Mouse (Mus musculus) monocyte, adult 2 months (primary cell): ENCODE data around the gene Hrh3.

Experiments used
- DNase-seq, 2 experiments: peaks; one replicate each; pipeline ENCODE4 v3.0.0; 2022; ENCODE audit warnings: low spot score in 2 of 2, low read depth in 1 of 2

Gene Hrh3

GRCm38 (mm10) chr2:180107081-180107480, 2.8 kb upstream of the Hrh3 start:
- no peak for DNase-seq

- no peak for DNase-seq
Observed at GRCm38 (mm10) chr2:180105441-180106190, 1.3 kb upstream of the Hrh3 start.

GRCm38 (mm10) chr2:180104659-180105377, 530 bp upstream of the Hrh3 start:
- DNase-seq = no peak

GRCm38 (mm10) chr2:180103151-180103977, 924 bp downstream of the Hrh3 start:
- DNase-seq = no peak

DNA sequence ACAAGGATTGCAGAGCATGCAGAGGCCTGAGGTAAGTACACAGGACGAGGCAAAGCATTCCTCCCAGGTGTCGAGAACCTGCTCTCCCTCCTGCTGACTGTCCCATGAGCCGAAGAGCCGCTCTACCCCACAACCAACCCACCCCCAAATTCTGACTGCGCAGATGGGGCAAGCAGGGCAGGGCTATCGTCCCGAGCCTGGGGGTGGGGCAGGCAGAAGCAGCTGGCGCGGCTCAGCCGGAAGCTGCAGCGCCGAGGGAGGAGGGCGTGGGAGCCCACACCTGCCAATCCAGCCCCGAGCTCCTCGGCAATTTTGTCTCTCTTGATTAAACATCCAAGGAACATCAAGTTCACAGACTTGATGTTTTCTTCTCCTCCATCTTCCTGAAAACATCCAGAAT, 4.8 kb downstream of the Hrh3 start:
- no peak for DNase-seq

- no peak for DNase-seq
Observed at GRCm38 (mm10) chr2:180098167-180098566, 6.1 kb downstream of the Hrh3 start.

- no peak for DNase-seq
Observed at GRCm38 (mm10) chr2:180097585-180097984, 6.7 kb downstream of the Hrh3 start.

- no peak for DNase-seq
Observed at GRCm38 (mm10) chr2:180095711-180096110, 8.6 kb downstream of the Hrh3 start.

DNA sequence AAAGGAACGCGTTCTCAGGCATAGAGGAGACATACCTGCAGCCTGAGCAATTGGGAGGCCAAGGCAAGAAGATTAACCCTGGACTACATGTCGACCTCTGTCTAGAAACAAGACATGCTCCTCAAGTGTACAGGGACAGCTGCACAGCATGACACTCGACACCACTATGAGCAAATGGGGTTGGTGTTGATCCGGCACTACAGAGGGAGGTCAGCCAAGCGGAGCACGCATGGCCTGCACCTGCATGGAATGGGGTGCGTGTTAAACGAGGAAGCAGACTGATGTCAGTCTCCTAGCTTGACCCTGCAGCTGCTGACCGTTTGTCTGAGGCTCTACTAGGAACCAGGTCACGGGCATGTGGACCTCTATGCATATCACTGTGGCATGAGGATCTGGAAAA, 14.0 kb downstream of the Hrh3 start:
- no peak for DNase-seq

DNA sequence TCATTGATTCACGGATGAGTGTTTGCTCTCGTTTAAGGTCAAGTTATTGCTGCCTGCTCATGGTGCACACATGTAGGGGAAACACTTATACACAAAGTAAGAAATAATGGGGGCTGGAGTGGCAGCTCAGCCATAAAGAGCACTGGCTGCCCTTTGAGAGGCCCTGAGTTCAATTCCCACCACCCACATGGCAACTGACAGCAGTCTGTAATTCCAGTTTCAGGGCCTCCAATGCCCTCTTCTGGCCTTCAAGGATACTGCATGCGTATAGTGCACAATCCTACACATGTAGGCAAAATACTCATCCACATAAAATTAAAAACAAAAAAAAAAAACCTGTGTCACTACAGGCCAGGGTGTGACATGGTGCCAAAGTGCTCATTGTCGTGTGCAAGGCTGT, 16.8 kb downstream of the Hrh3 start:
- DNase-seq = no peak

DNA sequence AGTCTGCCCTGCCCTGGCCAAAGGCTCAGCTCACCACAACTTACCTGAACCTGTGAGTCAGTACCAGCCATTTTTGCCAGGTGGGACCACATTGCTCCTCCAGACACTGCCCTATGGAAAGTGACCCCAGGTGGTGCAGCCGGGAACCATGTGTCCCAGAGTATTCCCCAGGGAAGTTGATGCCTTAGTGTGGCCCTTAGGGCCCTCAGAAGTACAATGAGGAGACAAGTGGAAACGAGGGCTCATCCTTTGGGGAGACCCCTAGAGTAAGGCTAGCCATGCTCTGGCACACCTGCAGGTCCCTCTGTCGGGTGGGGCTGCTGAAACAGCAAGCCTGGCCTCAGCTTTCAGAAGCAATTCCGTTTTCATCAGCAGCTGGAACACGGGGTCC, 17.7 kb downstream of the Hrh3 start:
- no peak for DNase-seq

DNA sequence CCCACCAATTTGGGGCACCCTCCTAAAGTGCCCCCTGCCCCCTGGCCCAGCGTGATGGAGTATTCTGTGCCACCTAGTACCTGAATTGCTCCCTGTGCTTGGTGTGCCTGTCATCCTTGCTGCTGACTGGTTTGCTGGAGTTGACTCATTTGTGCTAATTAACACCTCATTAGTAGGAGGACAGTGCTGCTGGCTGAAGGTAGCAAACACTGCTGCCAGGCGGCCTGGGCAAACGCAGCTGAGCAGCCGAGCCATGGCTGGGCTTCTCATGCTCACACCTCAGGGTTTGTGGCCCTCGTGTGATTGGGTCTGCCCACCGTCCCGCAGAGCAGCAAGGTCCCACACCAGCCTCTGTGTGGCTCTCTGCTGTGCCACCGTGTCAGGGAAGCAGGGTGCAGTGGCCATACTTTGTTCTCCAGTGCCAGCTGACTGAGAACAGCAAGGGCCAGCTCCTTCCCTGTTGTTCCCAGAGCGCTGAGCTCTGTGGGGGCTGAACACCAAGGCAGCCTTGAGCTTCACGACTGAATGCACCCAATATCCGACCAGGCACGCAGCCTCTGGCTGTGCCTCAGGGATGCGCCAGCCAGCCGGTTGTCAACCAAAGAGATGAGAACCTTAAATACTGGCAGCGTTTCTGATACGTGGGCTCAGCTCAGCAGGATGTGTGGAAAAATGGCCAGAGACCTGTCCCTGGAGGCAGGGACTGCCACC, 18.2 kb downstream of the Hrh3 start:
- no peak for DNase-seq

DNA sequence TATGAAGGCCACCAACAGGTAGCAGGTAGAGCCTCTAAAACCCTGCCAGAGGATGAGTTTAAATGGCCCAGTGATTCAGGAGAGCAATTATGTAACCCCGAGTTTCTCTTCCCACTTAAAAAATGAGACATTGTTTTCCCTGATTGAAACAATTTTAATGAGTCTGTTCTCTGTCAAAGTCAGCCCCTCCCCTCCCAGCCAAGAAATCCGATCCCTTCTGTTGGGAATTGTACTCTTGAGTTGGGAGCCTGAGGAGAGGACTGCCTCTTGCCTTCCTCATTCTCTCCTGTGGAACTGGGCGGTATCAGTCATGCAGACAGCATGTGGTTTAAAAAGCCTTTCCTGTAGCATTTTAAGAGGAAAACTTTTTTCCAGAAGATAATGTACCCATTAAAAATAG, 19.7 kb downstream of the Hrh3 start:
- no peak for DNase-seq

DNA sequence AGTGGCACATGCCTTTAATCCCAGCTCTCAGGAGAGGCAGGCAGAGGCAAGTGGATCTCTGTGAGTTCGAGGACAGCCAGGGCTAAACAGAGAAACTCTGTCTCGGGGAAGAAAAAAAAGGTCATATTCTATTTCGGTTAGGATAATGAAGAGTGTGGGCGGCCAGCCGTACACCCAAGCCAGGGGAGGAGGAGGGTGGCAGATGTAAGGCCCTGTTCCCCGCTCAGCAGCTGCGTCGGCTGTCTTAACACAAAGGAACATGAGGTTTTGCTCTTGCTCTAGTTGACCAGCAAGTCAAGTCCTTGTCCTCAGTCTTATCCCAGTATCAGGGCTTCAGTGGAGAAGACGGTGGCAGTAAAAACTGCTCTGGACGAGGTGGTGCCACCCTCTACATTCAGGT, 21.2 kb downstream of the Hrh3 start:
- no peak for DNase-seq

- no peak for DNase-seq
Observed at GRCm38 (mm10) chr2:180080680-180081079, 23.6 kb downstream of the Hrh3 start.

GRCm38 (mm10) chr2:180077622-180078021, 26.7 kb downstream of the Hrh3 start:
- no peak for DNase-seq

DNA sequence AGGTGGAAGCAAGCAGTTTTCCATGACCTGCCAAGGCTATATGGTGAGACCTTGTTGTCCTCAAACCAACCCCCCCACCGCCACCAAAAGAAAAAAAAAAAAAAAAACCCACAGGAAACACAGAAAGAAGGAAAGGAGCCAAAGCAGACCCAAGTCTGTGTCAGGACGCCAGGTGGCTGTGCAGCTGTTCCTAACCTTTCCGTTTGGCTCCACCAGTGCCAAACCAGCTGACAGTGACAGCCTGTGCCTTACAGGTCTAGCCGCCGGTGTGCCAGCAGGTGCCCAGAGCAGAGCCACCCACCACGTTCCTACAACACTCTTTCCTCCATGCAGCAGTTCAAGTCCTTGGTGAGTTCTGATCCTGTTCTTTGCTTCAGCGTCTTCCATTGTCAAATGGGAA, 31.4 kb downstream of the Hrh3 start:
- DNase-seq = no peak

DNA sequence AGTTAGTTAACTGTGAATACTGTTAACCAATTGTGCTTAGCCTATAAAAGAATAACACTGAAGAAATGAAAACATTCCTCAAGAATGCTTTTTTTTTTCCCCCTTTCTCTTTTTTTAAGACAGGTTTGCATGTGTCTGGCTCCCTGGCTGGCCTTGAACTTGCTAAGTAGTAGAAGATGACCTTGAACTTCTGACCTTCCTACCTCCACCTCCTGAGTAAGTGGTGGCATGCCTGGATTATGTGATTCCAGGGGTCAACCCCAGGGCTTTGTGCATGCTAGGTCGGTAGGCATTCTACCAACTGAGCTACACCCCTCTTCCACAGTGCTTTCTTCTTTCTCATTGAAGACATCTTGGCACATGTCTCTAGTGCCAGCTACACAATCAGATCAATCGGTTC, 32.6 kb downstream of the Hrh3 start:
- no peak for DNase-seq

DNA sequence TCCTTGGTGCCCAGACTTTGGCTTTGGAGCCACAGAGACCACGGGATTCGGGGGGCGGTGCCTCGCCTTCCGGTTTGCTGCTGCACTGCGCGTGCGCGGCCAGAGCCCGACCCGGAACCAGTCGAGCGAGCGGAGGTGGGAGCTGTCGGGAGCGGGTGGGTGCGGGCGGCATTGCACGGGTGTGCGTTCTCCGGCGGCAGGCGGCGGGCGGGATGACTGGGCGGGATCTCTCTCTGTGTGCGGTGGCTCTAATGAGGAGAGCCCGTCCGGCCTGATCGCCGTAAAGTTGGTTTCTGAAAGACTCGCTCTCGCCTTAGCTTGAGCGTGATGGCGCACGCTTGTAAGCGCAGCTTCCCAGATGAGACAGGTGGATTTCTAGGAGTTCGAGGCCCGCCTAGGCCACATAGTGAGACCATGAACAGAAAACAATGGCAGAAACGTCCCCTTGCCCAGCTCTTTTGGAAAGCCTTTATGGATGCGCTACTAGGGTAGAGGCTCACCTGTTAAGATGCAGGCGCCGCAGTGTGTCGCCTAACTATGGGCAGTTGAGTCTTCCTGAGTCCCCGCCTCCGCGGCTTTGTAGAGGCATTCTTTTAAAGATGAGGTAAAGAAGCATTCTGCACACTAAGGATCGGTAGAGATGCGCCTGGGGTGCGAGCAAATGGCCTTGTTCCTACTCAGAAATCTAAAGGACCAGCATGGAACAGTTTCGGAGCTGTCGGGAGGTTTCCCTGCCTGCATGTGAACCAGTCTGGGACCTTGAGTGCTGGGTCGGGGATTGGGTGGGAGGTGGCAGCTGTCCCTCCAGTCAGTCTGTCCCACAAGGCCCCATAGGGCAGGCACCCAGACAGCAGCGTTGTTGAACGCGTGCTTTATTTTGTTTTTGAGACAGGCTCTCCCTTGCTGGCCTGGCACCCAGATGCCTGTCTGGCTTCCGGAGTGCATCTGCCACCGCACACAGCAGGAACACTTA, 33.5 kb downstream of the Hrh3 start, which contains the start of gene Mtg2:
TSS of gene Mtg2 (plus strand) at position 108 of the 973 bp plus-strand sequence.
- peak; percentile 73 to 88 for DNase-seq
